Mouse (Mus musculus) neural tube, embryonic 14.5 days (tissue): ENCODE measurements around the gene Tuba4a. TPM values are rescaled to one million over a fixed set of nuclear protein-coding genes. Genes with fewer than 3 reads are reported as not detected.

Experiments used
- ATAC-seq: fragments of 200-750 bp; cut with Nextera tagmentation; 2 replicates; pipeline ENCODE4 v1.8.0; 2017; ENCODE audit warnings: low read depth, mild to moderate bottlenecking, moderate TSS enrichment, moderate library complexity
- H3K27ac ChIP-seq: fragments of 300-500 bp; sonication (generic); 2 replicates; pipeline ENCODE4 v1.5.1; 2014; ENCODE audit warnings: low read depth, mild to moderate bottlenecking, control low read depth, low read length, moderate library complexity, mixed read lengths
- H3K27me3 ChIP-seq: fragments of 300-500 bp; sonication (generic); 2 replicates; pipeline ENCODE4 v1.6.1; 2014; ENCODE audit warnings: low read length; ENCODE audit not compliant: control insufficient read depth, insufficient read depth
- H3K36me3 ChIP-seq: fragments of 300-500 bp; sonication (generic); 2 replicates; pipeline ENCODE4 v1.6.1; 2014; ENCODE audit warnings: low read length, mixed read lengths; ENCODE audit not compliant: control insufficient read depth, insufficient read depth
- H3K4me1 ChIP-seq: fragments of 300-500 bp; sonication (generic); 2 replicates; pipeline ENCODE4 v1.6.1; 2014; ENCODE audit warnings: low read length; ENCODE audit not compliant: control insufficient read depth, insufficient read depth
- H3K4me2 ChIP-seq: fragments of 300-500 bp; sonication (generic); 2 replicates; pipeline ENCODE4 v1.6.1; 2014; ENCODE audit warnings: mild to moderate bottlenecking, low read depth, low read length, control low read depth
- H3K4me3 ChIP-seq: fragments of 300-500 bp; sonication (generic); 2 replicates; pipeline ENCODE4 v1.5.1; 2014; ENCODE audit warnings: low read depth, low read length, control low read depth, mixed read lengths
- H3K9ac ChIP-seq: fragments of 300-500 bp; sonication (generic); replicated peaks from 2 replicates; pipeline ENCODE4 v1.6.1; 2014; ENCODE audit warnings: low read depth, mild to moderate bottlenecking, control low read depth, low read length, mixed read lengths
- H3K9me3 ChIP-seq: fragments of 300-500 bp; sonication (generic); 2 replicates; pipeline ENCODE4 v1.6.1; 2016; ENCODE audit warnings: low read length; ENCODE audit not compliant: control insufficient read depth
- WGBS: fragments of 180-500 bp; shearing (Covaris S2); extraction: QIAGEN DNeasy Blood & Tissue Kit; methylation state at CpG from one replicate; pipeline ENCODE4 v1.1.7; 2014; 5-methylcytosine and 5-hydroxymethylcytosine counted together
- polyA plus RNA-seq: library from polyadenylated mRNA; unstranded; fragments of >200 nt; fragmentation: Nextera tagmentation; extraction: Ambion mirVana; gene quantifications from 2 replicates; pipeline ENCODE4 v1.2.1, GENCODE M21; 2014

The Tuba4a gene
- 13.9 and 20.6 TPM in 2 replicates for polyA plus RNA-seq

DNA sequence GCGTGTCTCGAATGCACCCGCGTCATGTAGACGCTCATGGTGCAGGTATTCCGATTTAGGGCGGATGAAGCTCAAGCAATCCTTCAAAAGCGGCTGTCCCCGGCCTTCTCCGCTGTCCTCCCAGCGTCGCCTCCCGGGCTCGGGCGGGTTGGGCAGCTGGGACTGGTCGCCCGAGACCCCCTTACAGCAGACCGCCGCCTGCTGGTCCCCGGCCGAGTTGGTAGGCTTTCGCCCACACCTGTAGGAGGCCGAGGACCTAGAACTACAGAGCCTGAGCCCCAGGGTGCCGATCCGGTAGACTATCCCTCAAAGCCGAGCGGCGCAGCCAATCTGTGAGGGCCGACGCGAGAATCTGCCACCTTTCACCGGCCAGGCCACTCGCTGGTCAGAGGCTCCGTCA lies at the start of gene Tuba4a:
Gene Tuba4a, minus strand, starts transcription at position 335 of the 400 bp plus-strand sequence.
- Histone ChIP-seq H3K27ac (no peak within 1 kb of the TSS), H3K9me3 (no peaks in the 10 kb centered on the region), H3K4me1 (peaks cover 10% of the 10 kb centered on the region; the same call in 1 of the 2 replicates), H3K4me2 (peak within 1 kb of the TSS; percentile 78), H3K4me3 (peak within 1 kb of the TSS; percentile 44), H3K36me3 (peaks cover 5% of the 10 kb centered on the region; the same call in 1 of the 2 replicates), H3K27me3 (peaks cover 35% of the 10 kb centered on the region), H3K9ac (peak within 1 kb of the TSS; percentile 51)
- ATAC-seq, result peak; percentile 57
- WGBS, result under 1% methylated on average over 34 of the region's 34 CpGs

DNA sequence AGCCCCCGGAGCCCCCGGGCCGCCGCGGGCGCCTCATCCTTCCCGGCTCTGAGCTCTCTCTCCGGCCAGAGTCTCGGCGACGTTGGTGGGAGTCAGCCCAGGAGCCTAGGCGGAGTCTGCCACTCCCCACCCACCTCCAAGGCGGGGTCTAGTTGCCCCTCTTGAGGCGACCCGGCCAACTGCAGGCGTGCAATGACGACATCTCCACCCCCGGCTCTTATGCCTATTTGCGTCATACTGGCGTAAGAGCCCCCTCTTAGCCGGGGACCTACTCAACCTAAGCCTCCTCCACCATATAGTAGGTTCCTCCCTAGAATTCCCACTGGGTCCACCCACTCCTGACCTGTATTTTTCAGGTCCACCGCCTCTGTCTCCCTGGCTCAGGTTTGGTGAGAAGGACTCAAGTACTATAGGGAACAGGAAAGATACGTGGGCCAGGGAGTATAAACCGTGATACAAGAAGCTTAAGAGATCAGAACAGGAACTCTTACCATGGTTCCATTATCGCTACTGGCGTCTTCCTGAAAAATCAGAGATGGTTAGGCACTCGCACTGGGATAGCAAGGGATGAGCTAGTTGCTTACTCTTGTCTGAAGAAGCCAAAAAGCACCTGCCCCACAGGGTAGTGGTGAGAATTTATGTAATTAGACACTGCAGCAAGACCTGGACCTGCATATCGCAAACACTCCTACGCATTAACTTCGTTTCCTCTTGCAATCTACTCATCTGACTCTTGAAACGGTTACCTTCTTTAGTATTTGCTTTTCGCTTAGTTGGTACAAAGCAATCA lies 44.6 kb upstream of the Tuba4a start, which contains the start of gene Ptprn:
Gene Ptprn, minus strand, starts transcription at position 412 of the 790 bp plus-strand sequence.
- peak; percentile 83 for ATAC-seq
- 11% methylated on average over 30 of the region's 32 CpGs for WGBS

DNA sequence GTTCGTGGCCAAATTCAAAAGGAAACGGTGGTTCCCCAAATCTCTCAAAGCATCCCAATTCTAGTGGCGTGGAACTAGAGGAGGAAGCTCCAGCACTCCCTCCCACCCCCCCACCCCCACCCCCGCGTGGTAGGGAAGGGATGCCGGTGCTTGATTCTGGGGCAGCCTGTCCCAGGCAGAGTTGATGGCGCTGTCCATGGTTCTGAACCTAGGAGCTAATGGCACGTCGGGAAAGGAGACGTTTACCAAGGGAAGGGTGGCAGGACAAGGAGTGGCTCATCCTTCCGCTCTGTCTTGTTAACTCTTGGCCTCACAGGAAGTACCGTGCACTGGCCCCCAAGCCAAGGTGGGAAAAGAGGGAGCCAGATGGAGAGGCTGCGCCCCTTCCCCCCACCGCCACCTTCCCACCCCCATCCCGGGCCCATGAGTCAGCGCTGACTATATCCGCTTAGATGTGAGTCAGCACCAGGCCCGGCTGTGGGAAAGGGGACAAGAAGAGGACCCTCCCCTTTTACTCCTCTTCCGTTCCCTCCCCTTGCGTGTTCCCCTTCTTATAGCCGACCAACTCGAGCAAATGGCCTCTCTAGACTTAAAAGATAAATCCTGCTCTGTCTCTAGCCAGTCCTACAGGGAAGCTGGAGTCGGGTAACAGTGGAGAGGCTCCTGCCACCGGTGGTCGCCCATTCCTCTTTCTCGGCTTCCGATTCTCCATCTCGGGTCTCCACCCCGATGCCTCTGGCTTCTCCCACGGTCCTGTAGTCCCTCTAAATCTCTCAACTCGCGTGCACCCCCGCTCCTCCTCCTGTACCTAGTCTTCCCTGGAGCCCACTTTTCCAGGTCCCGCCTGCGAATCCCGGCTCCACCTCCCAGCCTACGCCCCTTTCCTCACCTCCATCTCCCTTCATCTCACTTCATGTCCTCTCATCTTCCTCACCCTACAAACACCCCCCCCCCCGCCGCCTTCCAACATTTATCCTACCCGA lies 43.6 kb upstream of the Tuba4a start:
- Histone ChIP-seq H3K27ac (no peak overlapping the region), H3K9me3 (no peaks in the 10 kb centered on the region), H3K4me1 (0 out of 2 replicates have a peak, but pooled peaks cover 6% of the 10 kb centered on the region), H3K27me3 (peaks cover 3% of the 10 kb centered on the region; the same call in 1 of the 2 replicates), H3K4me2 (peak overlapping the region; percentile 68), H3K36me3 (no peaks in the 10 kb centered on the region), H3K9ac (peak overlapping the region; percentile 55), H3K4me3 (peak overlapping the region; percentile 46)
- peak; percentile 60 for ATAC-seq
- 2% methylated on average over 40 of the region's 40 CpGs for whole genome bisulfite sequencing

More for the DNA sequence above, 44.6 kb upstream of the Tuba4a start, which contains the start of gene Ptprn:
- H3K9me3 ChIP-seq, result no peaks in the 10 kb centered on the region
- 0 out of 2 replicates have a peak, but pooled peaks cover 6% of the 10 kb centered on the region for H3K4me1 ChIP-seq
- no peak within 1 kb of the TSS for H3K27ac ChIP-seq
- H3K27me3 ChIP-seq, result peaks cover 3% of the 10 kb centered on the region; the same call in 1 of the 2 replicates
- peak within 1 kb of the TSS; percentile 68 for H3K4me2 ChIP-seq
- H3K4me3 ChIP-seq, result peak within 1 kb of the TSS; percentile 46
- H3K36me3 ChIP-seq, result no peaks in the 10 kb centered on the region
- H3K9ac ChIP-seq, result peak within 1 kb of the TSS; percentile 55

DNA sequence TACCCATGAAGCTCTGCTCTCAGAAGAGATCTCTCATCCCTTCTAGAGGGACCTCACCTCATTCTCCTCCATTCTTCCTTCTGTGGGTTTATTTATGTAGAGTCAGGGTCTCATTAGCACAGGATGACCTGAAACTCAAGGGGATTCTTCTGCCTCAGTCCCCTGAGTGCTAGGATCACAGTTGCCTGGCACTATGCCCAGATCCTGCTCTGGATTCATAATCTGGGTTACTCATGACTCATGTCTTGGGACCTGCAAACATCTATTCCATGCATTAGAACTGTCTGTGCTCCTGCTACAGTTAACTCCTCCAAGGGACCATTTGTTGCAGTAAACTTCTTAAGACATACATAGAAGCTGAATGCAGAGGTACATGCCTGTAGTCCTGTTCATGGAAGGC lies 41.6 kb upstream of the Tuba4a start:
- Histone ChIP-seq H3K36me3 (no peaks in the 10 kb centered on the region), H3K27ac (no peak overlapping the region), H3K27me3 (peaks cover 3% of the 10 kb centered on the region; the same call in 1 of the 2 replicates), H3K9ac (no peak overlapping the region), H3K4me3 (no peak overlapping the region), H3K4me2 (no peak overlapping the region), H3K4me1 (0 out of 2 replicates have a peak, but pooled peaks cover 6% of the 10 kb centered on the region), H3K9me3 (no peaks in the 10 kb centered on the region)
- ATAC-seq, result no peak

DNA sequence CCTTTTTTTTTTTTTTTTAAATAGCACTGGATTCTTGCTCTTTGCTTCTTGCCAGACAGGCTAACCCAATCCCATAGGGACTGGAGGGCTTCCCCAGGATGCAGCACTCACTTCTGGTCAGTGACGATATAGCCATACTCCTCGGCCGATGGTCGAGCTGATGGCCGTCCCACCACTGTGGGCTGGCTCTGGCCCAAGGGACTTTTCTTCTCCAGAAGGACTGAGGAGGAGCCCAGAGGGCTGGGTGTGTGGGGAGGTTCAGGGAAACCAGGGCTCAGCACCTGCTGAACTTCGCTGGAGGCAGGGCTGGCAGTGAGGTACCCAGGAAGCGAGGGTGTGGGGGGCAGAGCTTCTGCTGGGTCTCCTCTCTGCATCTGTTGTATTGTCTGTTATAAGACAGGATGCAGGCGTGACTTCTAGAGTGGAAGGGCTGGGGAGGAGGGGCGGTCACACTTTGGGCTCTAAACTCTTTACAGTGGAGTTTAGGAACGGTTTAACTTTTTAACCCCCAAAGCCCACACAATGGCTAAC lies 35.9 kb upstream of the Tuba4a start:
- H3K4me2 ChIP-seq, result no peak overlapping the region
- no peaks in the 10 kb centered on the region for H3K27me3 ChIP-seq
- no peak for ATAC-seq
- H3K36me3 ChIP-seq, result no peaks in the 10 kb centered on the region
- H3K4me3 ChIP-seq, result no peak overlapping the region
- no peaks in the 10 kb centered on the region; the same call in 1 of the 2 replicates for H3K4me1 ChIP-seq
- 74% methylated on average over 10 of the region's 10 CpGs for WGBS
- H3K27ac ChIP-seq, result no peak overlapping the region
- no peak overlapping the region for H3K9ac ChIP-seq
- H3K9me3 ChIP-seq, result no peaks in the 10 kb centered on the region

DNA sequence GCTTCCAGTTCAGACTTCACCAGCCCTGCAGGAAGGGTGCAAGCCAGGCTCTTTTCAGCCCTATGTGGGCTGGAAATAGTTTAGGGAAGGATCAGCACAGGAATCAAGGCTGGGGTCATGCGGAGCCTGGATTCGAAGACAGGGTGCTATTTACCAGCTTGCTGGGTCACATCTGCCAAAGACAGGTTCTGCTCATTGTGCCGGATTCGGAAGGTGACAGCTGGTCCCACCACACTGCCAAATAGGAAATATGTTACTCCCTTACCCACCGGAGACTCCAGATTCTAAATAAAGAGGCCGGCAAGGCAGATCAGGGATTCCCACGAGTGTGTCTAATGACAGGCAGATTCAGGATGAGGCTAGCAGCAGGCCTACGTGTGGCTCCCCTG lies 35.0 kb upstream of the Tuba4a start:
- no peak for ATAC-seq
- no peaks in the 10 kb centered on the region for H3K36me3 ChIP-seq
- no peaks in the 10 kb centered on the region for H3K27me3 ChIP-seq
- 53% methylated on average over 8 of the region's 8 CpGs for WGBS
- no peak overlapping the region for H3K4me2 ChIP-seq
- H3K4me3 ChIP-seq, result no peak overlapping the region
- H3K4me1 ChIP-seq, result no peaks in the 10 kb centered on the region; the same call in 1 of the 2 replicates
- H3K9me3 ChIP-seq, result no peaks in the 10 kb centered on the region
- H3K27ac ChIP-seq, result no peak overlapping the region
- no peak overlapping the region for H3K9ac ChIP-seq

DNA sequence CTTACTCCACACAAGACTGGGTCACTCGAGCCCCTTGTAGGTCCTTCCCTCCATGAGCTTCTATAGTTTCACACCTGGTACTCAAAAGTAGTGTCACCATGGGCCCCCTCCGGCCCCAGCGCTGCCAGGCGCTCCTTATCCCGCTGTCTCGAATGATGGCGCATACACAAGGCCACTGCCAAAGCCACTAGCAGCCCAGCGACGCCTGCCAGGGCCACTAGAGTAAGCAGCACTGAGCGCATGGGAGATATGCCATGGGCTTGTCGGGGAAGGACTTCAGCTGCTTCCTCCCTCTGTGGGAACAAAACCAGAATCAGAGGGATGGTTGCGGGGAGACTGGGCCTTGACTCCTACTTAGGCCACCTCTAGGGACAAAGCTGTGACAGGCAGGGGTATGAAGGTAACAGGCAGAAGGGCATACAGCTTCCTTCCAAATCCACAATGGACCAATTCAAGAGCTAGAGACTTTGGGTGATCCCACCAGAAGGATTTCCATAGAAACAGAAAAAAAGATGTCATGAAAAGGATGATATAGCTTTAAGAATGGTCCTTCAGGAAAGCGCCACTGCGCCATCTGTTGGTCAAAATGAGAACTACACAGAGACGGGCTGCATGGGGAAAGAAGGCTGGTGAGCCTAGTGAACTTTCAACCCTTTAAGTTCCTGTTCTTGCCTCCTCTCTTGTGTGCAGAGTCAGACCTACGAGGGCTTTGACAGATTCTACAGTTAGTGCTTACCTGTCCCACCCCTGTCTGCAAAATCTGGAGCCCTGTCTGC lies 34.4 kb upstream of the Tuba4a start:
- no peak for ATAC-seq
- no peaks in the 10 kb centered on the region for H3K9me3 ChIP-seq
- H3K4me1 ChIP-seq, result no peaks in the 10 kb centered on the region; the same call in 1 of the 2 replicates
- no peaks in the 10 kb centered on the region for H3K36me3 ChIP-seq
- H3K27me3 ChIP-seq, result no peaks in the 10 kb centered on the region
- no peak overlapping the region for H3K27ac ChIP-seq
- no peak overlapping the region for H3K9ac ChIP-seq
- 65% methylated on average over 16 of the region's 16 CpGs for WGBS
- no peak overlapping the region for H3K4me2 ChIP-seq
- no peak overlapping the region for H3K4me3 ChIP-seq

DNA sequence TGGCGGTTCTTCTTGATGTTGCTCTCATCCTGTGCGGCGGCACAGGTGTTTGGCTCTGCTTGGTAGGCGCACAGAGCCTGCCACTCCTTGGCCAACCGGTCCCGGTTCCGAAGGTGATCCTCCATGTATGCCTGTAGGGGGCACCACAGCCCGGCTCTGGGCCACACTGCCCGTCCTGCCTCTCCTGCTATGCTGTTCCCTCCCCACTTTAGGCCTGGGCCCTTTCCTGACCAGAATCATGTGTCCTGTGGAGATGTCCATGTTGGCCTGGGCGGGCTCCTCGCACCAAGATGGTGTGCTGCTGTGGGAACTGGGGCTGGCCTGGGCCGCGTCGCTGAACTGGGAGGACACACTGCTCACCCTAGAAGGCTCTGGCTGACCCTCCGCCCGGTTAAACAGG lies 33.4 kb upstream of the Tuba4a start:
- no peaks in the 10 kb centered on the region; the same call in 1 of the 2 replicates for H3K4me1 ChIP-seq
- ATAC-seq, result no peak
- no peaks in the 10 kb centered on the region for H3K9me3 ChIP-seq
- no peak overlapping the region for H3K4me2 ChIP-seq
- 75% methylated on average over 16 of the region's 16 CpGs for WGBS
- no peaks in the 10 kb centered on the region for H3K27me3 ChIP-seq
- H3K36me3 ChIP-seq, result no peaks in the 10 kb centered on the region
- H3K4me3 ChIP-seq, result no peak overlapping the region
- H3K27ac ChIP-seq, result no peak overlapping the region
- H3K9ac ChIP-seq, result no peak overlapping the region
